Mouse (Mus musculus) CH12.LX (cell line): ENCODE data around the gene Gls. TPM values are rescaled to one million over a fixed set of nuclear protein-coding genes. Genes with fewer than 3 reads are reported as not detected.
A peak's percentile ranks its signal among the peaks of the same experiment; 100 is the strongest.

Experiments used
- DNase-seq: peaks from one replicate; pipeline ENCODE4 v3.0.0-alpha.2; 2013; ENCODE audit errors: extremely low read depth
- H3K27ac ChIP-seq: 2 replicates; pipeline ENCODE4 v1.5.1; 2012; ENCODE audit warnings: low read depth, mild to moderate bottlenecking, control low read depth, moderate library complexity; ENCODE audit not compliant: insufficient read depth
- H3K27me3 ChIP-seq: replicated peaks from 2 replicates; pipeline ENCODE3; 2012; ENCODE audit warnings: inconsistent platforms
- H3K36me3 ChIP-seq, 2 experiments: replicated peaks in 1 of 2; 2 replicates each; pipeline versions ENCODE3 to v1.6.1; 2012; ENCODE audit warnings: inconsistent platforms in 1 of 2, low read length in 1 of 2, mild to moderate bottlenecking in 1 of 2, mixed read lengths in 1 of 2, moderate library complexity in 1 of 2; ENCODE audit not compliant: control insufficient read depth in 1 of 2, insufficient read depth in 1 of 2
- H3K4me1 ChIP-seq, 2 experiments: 2 replicates each; pipeline ENCODE4 v1.6.1; 2012; ENCODE audit warnings: inconsistent platforms in 1 of 2, moderate library complexity in 1 of 2; ENCODE audit not compliant: insufficient read depth in 2 of 2, control insufficient read depth in 1 of 2
- H3K4me2 ChIP-seq: 2 replicates; pipeline ENCODE4 v1.6.1; 2012; ENCODE audit warnings: low read depth, mild to moderate bottlenecking, control low read depth; ENCODE audit not compliant: poor library complexity, insufficient read depth, severe bottlenecking
- H3K4me3 ChIP-seq, 3 experiments: fragments of 150-350 bp in 1 of 3; sonication (generic) in 1 of 3; replicated peaks in 1 of 3; 2 replicates each; pipeline versions ENCODE3 to v1.5.1; 2011 to 2012; ENCODE audit warnings: low read depth in 2 of 3, low read length in 2 of 3, mild to moderate bottlenecking in 2 of 3, moderate library complexity in 2 of 3, control low read depth in 1 of 3, improper control_type of control experiment in 1 of 3, inconsistent platforms in 1 of 3, mixed read lengths in 1 of 3; ENCODE audit not compliant: poor library complexity in 1 of 3
- H3K79me2 ChIP-seq: replicated peaks from 2 replicates; pipeline ENCODE4 v1.6.1; 2012; ENCODE audit warnings: mild to moderate bottlenecking, moderate library complexity; ENCODE audit not compliant: control insufficient read depth, poor library complexity, insufficient read depth, severe bottlenecking; ENCODE audit errors: extremely low read depth
- H3K9ac ChIP-seq: 2 replicates; pipeline ENCODE4 v1.6.1; 2012; ENCODE audit warnings: low read depth, mild to moderate bottlenecking, control low read depth, moderate library complexity; ENCODE audit not compliant: insufficient read depth
- H3K9me3 ChIP-seq: replicated peaks from 2 replicates; pipeline ENCODE3; 2012; ENCODE audit warnings: low read length, inconsistent platforms, mixed read lengths
- BHLHE40 ChIP-seq: IDR thresholded peaks from 2 replicates; pipeline ENCODE4 v1.6.1; 2011; ENCODE audit warnings: mild to moderate bottlenecking, low read depth, low read length, improper control_type of control experiment
- E2F4 ChIP-seq: IDR thresholded peaks from 2 replicates; pipeline ENCODE4 v1.6.1; 2011; ENCODE audit warnings: low read depth, low read length, improper control_type of control experiment; ENCODE audit not compliant: insufficient replicate concordance
- ELF1 ChIP-seq: IDR thresholded peaks from 2 replicates; pipeline ENCODE4 v1.6.1; 2014; ENCODE audit warnings: low read depth, mild to moderate bottlenecking, inconsistent platforms, low read length, improper control_type of control experiment
- EP300 ChIP-seq: IDR thresholded peaks from 2 replicates; pipeline ENCODE4 v1.6.1; 2011; ENCODE audit warnings: low read length, improper control_type of control experiment
- KAT2A ChIP-seq: IDR thresholded peaks from 2 replicates; pipeline ENCODE4 v1.6.1; 2012; ENCODE audit warnings: low read length, improper control_type of control experiment, inconsistent platforms; ENCODE audit not compliant: insufficient replicate concordance
- MAZ ChIP-seq: IDR thresholded peaks from 2 replicates; pipeline ENCODE4 v1.6.1; 2012; ENCODE audit warnings: low read depth, mild to moderate bottlenecking, inconsistent platforms, low read length, improper control_type of control experiment, moderate library complexity
- MEF2A ChIP-seq: IDR thresholded peaks from 2 replicates; pipeline ENCODE4 v1.6.1; 2014; ENCODE audit warnings: low read depth, mild to moderate bottlenecking, inconsistent platforms, low read length, improper control_type of control experiment, borderline replicate concordance
- MXI1 ChIP-seq: IDR thresholded peaks from 2 replicates; pipeline ENCODE4 v1.6.1; 2011; ENCODE audit warnings: mild to moderate bottlenecking, low read depth, low read length, improper control_type of control experiment
- MYC ChIP-seq: IDR thresholded peaks from 2 replicates; pipeline ENCODE4 v1.6.1; 2011; ENCODE audit warnings: low read depth, mild to moderate bottlenecking, improper control_type of control experiment, low read length
- POLR2A ChIP-seq: IDR thresholded peaks from 2 replicates; pipeline ENCODE4 v1.6.1; 2011; ENCODE audit warnings: low read depth, mild to moderate bottlenecking, improper control_type of control experiment, low read length
- SIN3A ChIP-seq: IDR thresholded peaks from 2 replicates; pipeline ENCODE4 v1.6.1; 2012; ENCODE audit warnings: low read length, improper control_type of control experiment, inconsistent platforms
- TCF12 ChIP-seq: IDR thresholded peaks from 2 replicates; pipeline ENCODE4 v1.6.1; 2014; ENCODE audit warnings: low read depth, mild to moderate bottlenecking, inconsistent platforms, low read length, improper control_type of control experiment
- USF2 ChIP-seq: conservative IDR thresholded peaks from 2 replicates; pipeline ENCODE4 v1.6.1; 2011; ENCODE audit warnings: low read depth, low read length, improper control_type of control experiment
- dilution Hi-C: fragments of 300-500 bp; cut with MboI; formaldehyde crosslinking; loops from 2 replicates; pipeline ENCODE4 v1.14.3; 2020; ENCODE audit warnings: low sequenced_read_pairs; ENCODE audit not compliant: extremely low pct_unique_long_range_greater_than_20kb, extremely low pct_ligation_motif_present
- in situ Hi-C: fragments of 300-500 bp; cut with MboI; formaldehyde crosslinking; loops from 3 replicates; pipeline ENCODE4 v1.14.3; 2019; ENCODE audit warnings: low sequenced_read_pairs, low pct_ligation_motif_present, low pct_unique_long_range_greater_than_20kb, mixed read lengths
- polyA plus RNA-seq: library from polyadenylated mRNA; unstranded; fragments of >175 nt; gene quantifications from 2 replicates; pipeline ENCODE4 v1.2.1, GENCODE M21; 2012; ENCODE audit warnings: low read depth; ENCODE audit not compliant: insufficient read length
- total RNA-seq, 2 experiments: library from RNA; depleted of rRNA; stranded (reverse); fragments of 300-350 nt in 1 of 2; fragments of >200 nt in 1 of 2; gene quantifications; 2 replicates each; pipeline ENCODE4 v1.2.3; 2012 to 2014

Gls gene
- total and polyA plus RNA-seq, 3 experiments = 107 to 182 (median 150) TPM

- Histone ChIP-seq H3K79me2 (0 out of 2 replicates have a peak, but pooled peaks cover 2% of the 10 kb centered on the region), H3K27ac (peak overlapping the region; percentile 98), H3K36me3 (peaks cover 78 to 79% of the 10 kb centered on the region in 2 experiments), H3K27me3 (no peaks in the 10 kb centered on the region), H3K4me2 (peak overlapping the region; percentile 7; the same call in 1 of the 2 replicates), H3K4me3 (peak overlapping the region in 1 of 3 experiments; percentile 34), H3K9ac (peak overlapping the region; percentile 5; the same call in 1 of the 2 replicates), H3K9me3 (no peaks in the 10 kb centered on the region), H3K4me1 (peaks cover 33 to 85% of the 10 kb centered on the region in 2 experiments)
- dilution Hi-C loops (no loop called here), in situ Hi-C loops (no loop called here)
- DNase-seq = no peak
- TF ChIP-seq POLR2A = no peak
- 0 out of 2 replicates have a peak, but pooled peaks have one; percentile 12 for TF ChIP-seq BHLHE40
Measured at GRCm38 (mm10) chr1:52143191-52143590, 89.8 kb downstream of the Gls start.

GRCm38 (mm10) chr1:52142117-52142516, 90.9 kb downstream of the Gls start:
- H3K4me3 ChIP-seq = no peak overlapping the region
- dilution Hi-C loops = no loop called here
- DNase-seq = no peak
- 0 out of 2 replicates have a peak, but pooled peaks cover 2% of the 10 kb centered on the region for H3K79me2 ChIP-seq
- H3K27me3 ChIP-seq = no peaks in the 10 kb centered on the region
- H3K4me1 ChIP-seq = peaks cover 29 to 83% of the 10 kb centered on the region in 2 experiments
- TF ChIP-seq MXI1 (peak; percentile 71), POLR2A (peak; percentile 26; the same call in 1 of the 2 replicates), MEF2A (no peak), BHLHE40 (peak; percentile 21; the same call in 1 of the 2 replicates), SIN3A (0 out of 2 replicates have a peak, but pooled peaks have one; percentile 8), MYC (peak; percentile 42; the same call in 1 of the 2 replicates)
- H3K27ac ChIP-seq = peak overlapping the region; percentile 90
- in situ Hi-C loops = no loop called here
- 0 out of 2 replicates have a peak overlapping the region, but pooled peaks have one; percentile 38 for H3K4me2 ChIP-seq
- H3K9me3 ChIP-seq = no peaks in the 10 kb centered on the region
- H3K9ac ChIP-seq = peak overlapping the region; percentile 13; the same call in 1 of the 2 replicates
- H3K36me3 ChIP-seq = peaks cover 79 to 80% of the 10 kb centered on the region in 2 experiments

- Histone ChIP-seq H3K4me3 (no peak overlapping the region), H3K9ac (peak overlapping the region; percentile 13; the same call in 1 of the 2 replicates), H3K36me3 (peaks cover 80% of the 10 kb centered on the region in 2 experiments), H3K4me1 (peaks cover 29 to 84% of the 10 kb centered on the region in 2 experiments), H3K79me2 (0 out of 2 replicates have a peak, but pooled peaks cover 2% of the 10 kb centered on the region), H3K4me2 (no peak overlapping the region), H3K9me3 (no peaks in the 10 kb centered on the region), H3K27ac (peak overlapping the region; percentile 90), H3K27me3 (no peaks in the 10 kb centered on the region)
- dilution Hi-C loops = no loop called here
- in situ Hi-C loops = no loop called here
- TF ChIP-seq MXI1 = 0 out of 2 replicates have a peak, but pooled peaks have one; percentile 40
- 0 out of 2 replicates have a peak, but pooled peaks have one; percentile 20 for TF ChIP-seq MAZ
- TF ChIP-seq E2F4 = no peak
- 0 out of 2 replicates have a peak, but pooled peaks have one; percentile 19 for TF ChIP-seq EP300
- 0 out of 2 replicates have a peak, but pooled peaks have one; percentile 32 for TF ChIP-seq ELF1
- TF ChIP-seq MEF2A = 0 out of 2 replicates have a peak, but pooled peaks have one; percentile 8
- peak; percentile 21; the same call in 1 of the 2 replicates for TF ChIP-seq BHLHE40
- 0 out of 2 replicates have a peak, but pooled peaks have one; percentile 17 for TF ChIP-seq KAT2A
- TF ChIP-seq TCF12 = no peak; the same call in 1 of the 2 replicates
- TF ChIP-seq USF2 = no peak
- TF ChIP-seq SIN3A = 0 out of 2 replicates have a peak, but pooled peaks have one; percentile 52
- DNase-seq = no peak
Measured at GRCm38 (mm10) chr1:52141482-52141881, 91.5 kb downstream of the Gls start.
